Mouse (Mus musculus) CH12.LX (cell line): ENCODE data around the gene Dynlt1f.
"Not testable (repeated sequence)": the region's sequence is repeated elsewhere in the genome, so short reads cannot be mapped to it uniquely, and the experiment has no call there.

Experiments used
- CHD2 ChIP-seq: IDR thresholded peaks from 2 replicates; pipeline ENCODE4 v1.6.1; 2011; ENCODE audit warnings: low read length, improper control_type of control experiment
- CTCF ChIP-seq, 2 experiments: IDR thresholded peaks in 1 of 2; conservative IDR thresholded peaks in 1 of 2; 2 replicates each; pipeline ENCODE4 v1.5.1; 2011 to 2012; ENCODE audit warnings: low read depth in 2 of 2, low read length in 2 of 2, improper control_type of control experiment in 1 of 2, inconsistent platforms in 1 of 2, mild to moderate bottlenecking in 1 of 2, moderate library complexity in 1 of 2
- EP300 ChIP-seq: IDR thresholded peaks from 2 replicates; pipeline ENCODE4 v1.6.1; 2011; ENCODE audit warnings: low read length, improper control_type of control experiment
- GABPA ChIP-seq: IDR thresholded peaks from 2 replicates; pipeline ENCODE4 v1.6.1; 2012; ENCODE audit warnings: low read depth, low read length, improper control_type of control experiment, inconsistent platforms; ENCODE audit not compliant: insufficient replicate concordance
- KAT2A ChIP-seq: IDR thresholded peaks from 2 replicates; pipeline ENCODE4 v1.6.1; 2012; ENCODE audit warnings: low read length, improper control_type of control experiment, inconsistent platforms; ENCODE audit not compliant: insufficient replicate concordance
- MAX ChIP-seq: IDR thresholded peaks from 2 replicates; pipeline ENCODE4 v1.6.1; 2011; ENCODE audit warnings: low read length, improper control_type of control experiment
- NELFE ChIP-seq: IDR thresholded peaks from 2 replicates; pipeline ENCODE4 v1.6.1; 2011; ENCODE audit warnings: low read depth, low read length, improper control_type of control experiment
- POLR2A ChIP-seq: IDR thresholded peaks from 2 replicates; pipeline ENCODE4 v1.6.1; 2011; ENCODE audit warnings: low read depth, mild to moderate bottlenecking, improper control_type of control experiment, low read length
- RCOR1 ChIP-seq: conservative IDR thresholded peaks from 2 replicates; pipeline ENCODE4 v1.6.1; 2012; ENCODE audit warnings: low read depth, mild to moderate bottlenecking, inconsistent platforms, low read length, improper control_type of control experiment
- UBTF ChIP-seq: IDR thresholded peaks from 2 replicates; pipeline ENCODE4 v1.6.1; 2012; ENCODE audit warnings: low read depth, mild to moderate bottlenecking, inconsistent platforms, low read length, improper control_type of control experiment, moderate library complexity
- USF1 ChIP-seq: IDR thresholded peaks from 2 replicates; pipeline ENCODE4 v1.6.1; 2014; ENCODE audit warnings: low read depth, mild to moderate bottlenecking, inconsistent platforms, low read length, improper control_type of control experiment
- ZNF384 ChIP-seq: IDR thresholded peaks from 2 replicates; pipeline ENCODE4 v1.6.1; 2012; ENCODE audit warnings: low read depth, low read length, improper control_type of control experiment, inconsistent platforms

- TF ChIP-seq GABPA; EP300; KAT2A; CTCF (conservative IDR thresholded peaks at IDR 0.05 in 1 of 2, IDR thresholded peaks at IDR 0.05 in 1 of 2; ENCODE audit: low read depth in 2 of 2, low read length in 2 of 2); ZNF384; RCOR1; MAX; POLR2A; UBTF; USF1; CHD2; NELFE: not testable (repeated sequence)
Observed at GRCm38 (mm10) chr17:6703381-6704270, 47.9 kb upstream of the Dynlt1f start.
